Mouse (Mus musculus) heart, embryonic 14.5 days (tissue): ENCODE measurements around the gene Tnfrsf14. TPM values are rescaled to one million over a fixed set of nuclear protein-coding genes. Genes with fewer than 3 reads are reported as not detected.

Experiments
- ATAC-seq: fragments of 200-750 bp; cut with Nextera tagmentation; 2 replicates; pipeline ENCODE4 v1.8.0; 2017; ENCODE audit warnings: low read depth, moderate TSS enrichment; ENCODE audit not compliant: insufficient number of reproducible peaks, insufficient read depth, low FRiP score
- H3K27ac ChIP-seq, 2 experiments: fragments of 200-500 bp in 1 of 2; fragments of 300-500 bp in 1 of 2; sonication (generic) in 1 of 2; replicated peaks in 1 of 2; 2 replicates each; pipeline ENCODE4 v1.5.1; 2012 to 2014; ENCODE audit warnings: low read depth in 2 of 2, low read length in 2 of 2, control low read depth in 1 of 2, mild to moderate bottlenecking in 1 of 2, mixed read lengths in 1 of 2; ENCODE audit not compliant: control insufficient read depth in 1 of 2, insufficient read depth in 1 of 2
- H3K27me3 ChIP-seq: fragments of 300-500 bp; sonication (generic); 2 replicates; pipeline ENCODE4 v1.6.1; 2014; ENCODE audit warnings: mild to moderate bottlenecking, low read length, control low read depth; ENCODE audit not compliant: control insufficient read depth, insufficient read depth
- H3K36me3 ChIP-seq: fragments of 300-500 bp; sonication (generic); 2 replicates; pipeline ENCODE4 v1.6.1; 2014; ENCODE audit warnings: mild to moderate bottlenecking, control low read depth, low read length, mixed read lengths; ENCODE audit not compliant: control insufficient read depth, insufficient read depth
- H3K4me1 ChIP-seq, 2 experiments: fragments of 200-500 bp in 1 of 2; fragments of 300-500 bp in 1 of 2; sonication (generic) in 1 of 2; 2 replicates each; pipeline ENCODE4 v1.6.1; 2012 to 2014; ENCODE audit warnings: low read length in 2 of 2, control low read depth in 1 of 2, mixed read lengths in 1 of 2; ENCODE audit not compliant: control insufficient read depth in 2 of 2, insufficient read depth in 2 of 2
- H3K4me2 ChIP-seq: fragments of 300-500 bp; sonication (generic); 2 replicates; pipeline ENCODE4 v1.6.1; 2014; ENCODE audit warnings: mild to moderate bottlenecking, low read length
- H3K4me3 ChIP-seq, 2 experiments: fragments of 200-500 bp in 1 of 2; fragments of 300-500 bp in 1 of 2; sonication (generic) in 1 of 2; 2 replicates each; pipeline ENCODE4 v1.5.1; 2012 to 2014; ENCODE audit warnings: low read length in 2 of 2, mild to moderate bottlenecking in 2 of 2, control low read depth in 1 of 2, low read depth in 1 of 2, moderate library complexity in 1 of 2; ENCODE audit not compliant: control insufficient read depth in 1 of 2, insufficient read depth in 1 of 2
- H3K9ac ChIP-seq: fragments of 300-500 bp; sonication (generic); 2 replicates; pipeline ENCODE4 v1.6.1; 2014; ENCODE audit warnings: mild to moderate bottlenecking, low read length
- H3K9me3 ChIP-seq: fragments of 300-500 bp; sonication (generic); 2 replicates; pipeline ENCODE4 v1.6.1; 2016; ENCODE audit warnings: low read length, control low read depth; ENCODE audit not compliant: control insufficient read depth
- WGBS: fragments of 180-500 bp; shearing (Covaris S2); extraction: QIAGEN DNeasy Blood & Tissue Kit; methylation state at CpG from one replicate; pipeline ENCODE4 v1.1.7; 2014; 5-methylcytosine and 5-hydroxymethylcytosine counted together
- polyA plus RNA-seq: library from polyadenylated mRNA; unstranded; fragments of >200 nt; fragmentation: Nextera tagmentation; extraction: Ambion mirVana; gene quantifications from 2 replicates; pipeline ENCODE4 v1.2.1, GENCODE M21; 2014

Tnfrsf14 gene
- polyA plus RNA-seq, 1 experiment from 2014 or later = 0.46 TPM

GRCm38 (mm10) chr4:154914252-154914651, 14.1 kb downstream of the Tnfrsf14 start:
- no peaks in the 10 kb centered on the region for H3K9me3 ChIP-seq
- 94% methylated on average over 4 of the region's 4 CpGs for WGBS

GRCm38 (mm10) chr4:154913845-154914244, 14.5 kb downstream of the Tnfrsf14 start:
- Histone ChIP-seq H3K27ac (no peak overlapping the region), H3K4me2 (no peak overlapping the region), H3K36me3 (no peaks in the 10 kb centered on the region), H3K9ac (no peak overlapping the region), H3K27me3 (no peaks in the 10 kb centered on the region), H3K9me3 (no peaks in the 10 kb centered on the region), H3K4me3 (no peak overlapping the region), H3K4me1 (peaks cover 0 to 2% of the 10 kb centered on the region in 2 experiments; a peak in 2 of 4 replicates)
- WGBS = 85% methylated on average over 3 of the region's 3 CpGs
- ATAC-seq = no peak

More at GRCm38 (mm10) chr4:154914252-154914651, 14.1 kb downstream of the Tnfrsf14 start:
- H3K4me3 ChIP-seq = no peak overlapping the region
- ATAC-seq = no peak
- H3K27ac ChIP-seq = no peak overlapping the region
- no peak overlapping the region for H3K9ac ChIP-seq
- H3K4me2 ChIP-seq = no peak overlapping the region
- peaks cover 0 to 2% of the 10 kb centered on the region in 2 experiments; a peak in 2 of 4 replicates for H3K4me1 ChIP-seq
- H3K27me3 ChIP-seq = no peaks in the 10 kb centered on the region
- H3K36me3 ChIP-seq = no peaks in the 10 kb centered on the region

GRCm38 (mm10) chr4:154911644-154912043, 16.7 kb downstream of the Tnfrsf14 start:
- 39% methylated on average over 2 of the region's 2 CpGs for WGBS
- H3K27ac ChIP-seq = no peak overlapping the region
- ATAC-seq = no peak

GRCm38 (mm10) chr4:154910606-154911522, 17.5 kb downstream of the Tnfrsf14 start:
- Histone ChIP-seq H3K36me3 (no peaks in the 10 kb centered on the region), H3K4me1 (peaks cover 3 to 6% of the 10 kb centered on the region in 2 experiments; a peak in 3 of 4 replicates), H3K27ac (no peak overlapping the region; a peak in 1 of 4 replicates), H3K9me3 (no peaks in the 10 kb centered on the region), H3K4me3 (no peak overlapping the region), H3K9ac (no peak overlapping the region; the same call in 1 of the 2 replicates), H3K4me2 (0 out of 2 replicates have a peak overlapping the region, but pooled peaks have one; percentile 9), H3K27me3 (no peaks in the 10 kb centered on the region)
- ATAC-seq = peak; percentile 27; the same call in 1 of the 2 replicates
- 29% methylated on average over 15 of the region's 15 CpGs for WGBS

More at GRCm38 (mm10) chr4:154911644-154912043, 16.7 kb downstream of the Tnfrsf14 start:
- peaks cover 3 to 6% of the 10 kb centered on the region in 2 experiments; a peak in 3 of 4 replicates for H3K4me1 ChIP-seq
- H3K4me3 ChIP-seq = no peak overlapping the region
- no peaks in the 10 kb centered on the region for H3K9me3 ChIP-seq
- no peaks in the 10 kb centered on the region for H3K36me3 ChIP-seq
- H3K9ac ChIP-seq = no peak overlapping the region
- H3K27me3 ChIP-seq = no peaks in the 10 kb centered on the region
- H3K4me2 ChIP-seq = no peak overlapping the region

GRCm38 (mm10) chr4:154908490-154908889, 19.9 kb downstream of the Tnfrsf14 start:
- Histone ChIP-seq H3K9me3 (no peaks in the 10 kb centered on the region), H3K9ac (no peak overlapping the region), H3K27ac (no peak overlapping the region), H3K4me1 (peaks cover 3 to 8% of the 10 kb centered on the region in 2 experiments; a peak in 3 of 4 replicates), H3K4me3 (no peak overlapping the region), H3K36me3 (no peaks in the 10 kb centered on the region), H3K27me3 (no peaks in the 10 kb centered on the region), H3K4me2 (no peak overlapping the region)
- ATAC-seq = no peak
- WGBS = 71% methylated on average over 5 of the region's 5 CpGs

GRCm38 (mm10) chr4:154907833-154908232, 20.5 kb downstream of the Tnfrsf14 start:
- peaks cover 3 to 8% of the 10 kb centered on the region in 2 experiments; a peak in 3 of 4 replicates for H3K4me1 ChIP-seq
- H3K27me3 ChIP-seq = no peaks in the 10 kb centered on the region
- H3K9ac ChIP-seq = no peak overlapping the region
- no peaks in the 10 kb centered on the region for H3K9me3 ChIP-seq
- no peak overlapping the region for H3K27ac ChIP-seq
- H3K4me3 ChIP-seq = no peak overlapping the region
- ATAC-seq = 0 out of 2 replicates have a peak, but pooled peaks have one; percentile 27
- 40% methylated on average over 17 of the region's 17 CpGs for WGBS
- H3K36me3 ChIP-seq = no peaks in the 10 kb centered on the region
- no peak overlapping the region for H3K4me2 ChIP-seq

GRCm38 (mm10) chr4:154904185-154905071, 23.9 kb downstream of the Tnfrsf14 start:
- Histone ChIP-seq H3K4me3 (peak overlapping the region; percentile 47 to 52), H3K27ac (0 out of 4 replicates have a peak overlapping the region, but pooled peaks of 1 of the 2 experiments have one; percentile 38), H3K36me3 (no peaks in the 10 kb centered on the region), H3K4me1 (peaks cover 3 to 6% of the 10 kb centered on the region in 2 experiments; a peak in 2 of 4 replicates), H3K9me3 (no peaks in the 10 kb centered on the region), H3K9ac (peak overlapping the region; percentile 65), H3K27me3 (no peaks in the 10 kb centered on the region), H3K4me2 (peak overlapping the region; percentile 93)
- WGBS = 2% methylated on average over 16 of the region's 16 CpGs
- ATAC-seq = peak; percentile 83
